Comparison of ENCODE assay signal across 8 mouse cellular contexts in genomic region chr8:87660029-87660915, GRCm38 (mm10).
DNase-seq lines count a peak whose midpoint lies in the region; ATAC-seq and TF ChIP-seq lines count a peak whose summit lies in the region.

No protein-coding gene starts in this region.

- no peak for DNase-seq in kidney, adult 8-10 months
- DNase-seq in embryo, embryonic 11 days, result peak; percentile 75
- peak; percentile 58 for DNase-seq in neural tube, embryonic 10.5 days (ENCODE audit: extremely low spot score, low spot score)
- DNase-seq in cerebellum, adult 8-10 months, result no peak
- no peak for DNase-seq in thymus, postnatal 10 days (ENCODE audit: low spot score in 2 of 2)
- DNase-seq in cerebellum, adult 2 months, result no peak

- H3K9me3 ChIP-seq in kidney, embryonic 16.5 days (ENCODE audit: low read length), result no peaks in the 10 kb centered on the region
- no peaks in the 10 kb centered on the region for H3K9me3 ChIP-seq in hindbrain, embryonic 16.5 days (ENCODE audit: control insufficient read depth, low read length)

- H3K4me2 ChIP-seq in kidney, embryonic 16.5 days (replicated peaks; ENCODE audit: low read depth, low read length), result peak overlapping the region; percentile 68
- H3K4me2 ChIP-seq in hindbrain, embryonic 16.5 days (ENCODE audit: low read length), result peak overlapping the region; percentile 54

- TF ChIP-seq POLR2A in cerebellum, adult 2 months (IDR thresholded peaks at IDR 0.05; ENCODE audit: borderline replicate concordance, insufficient read depth, low read length), result no peak

- no peak overlapping the region for H3K27ac ChIP-seq in kidney, embryonic 16.5 days (ENCODE audit: low read length)
- peak overlapping the region; percentile 41 for H3K27ac ChIP-seq in hindbrain, embryonic 16.5 days (ENCODE audit: low read depth, low read length)
- H3K27ac ChIP-seq in cerebellum, adult 2 months (ENCODE audit: insufficient read depth, low read length), result no peak overlapping the region

- 4% methylated on average over 43 of the region's 43 CpGs for WGBS in kidney, embryonic 16.5 days
- 9% methylated on average over 42 of the region's 43 CpGs for WGBS in hindbrain, embryonic 16.5 days
- 44% methylated on average over 43 of the region's 43 CpGs for WGBS in cerebellum, adult 2 months

- H3K4me3 ChIP-seq in kidney, embryonic 16.5 days (ENCODE audit: low read length), result peak overlapping the region; percentile 36
- peak overlapping the region; percentile 22; the same call in 1 of the 2 replicates for H3K4me3 ChIP-seq in hindbrain, embryonic 16.5 days (ENCODE audit: low read length)
- H3K4me3 ChIP-seq in cerebellum, adult 2 months (replicated peaks; ENCODE audit: insufficient read depth, low read depth, low read length), result no peak overlapping the region

- peak overlapping the region; percentile 46 for H3K9ac ChIP-seq in kidney, embryonic 16.5 days (replicated peaks; ENCODE audit: low read length)
- peak overlapping the region; percentile 61 for H3K9ac ChIP-seq in hindbrain, embryonic 16.5 days (ENCODE audit: low read depth, low read length)

- H3K27me3 ChIP-seq in kidney, embryonic 16.5 days (ENCODE audit: insufficient read depth, low read length), result peaks cover 19% of the 10 kb centered on the region; the same call in 1 of the 2 replicates
- H3K27me3 ChIP-seq in hindbrain, embryonic 16.5 days (replicated peaks; ENCODE audit: control insufficient read depth, insufficient read depth, low read length), result no peaks in the 10 kb centered on the region
- H3K27me3 ChIP-seq in cerebellum, adult 2 months (ENCODE audit: control insufficient read depth, insufficient read depth, low read length), result no peaks in the 10 kb centered on the region

- H3K4me1 ChIP-seq in kidney, embryonic 16.5 days (ENCODE audit: insufficient read depth, low read length), result peaks cover 47% of the 10 kb centered on the region
- H3K4me1 ChIP-seq in hindbrain, embryonic 16.5 days (ENCODE audit: control insufficient read depth, insufficient read depth, low read depth, low read length), result peaks cover 47% of the 10 kb centered on the region
- H3K4me1 ChIP-seq in cerebellum, adult 2 months (ENCODE audit: control insufficient read depth, insufficient read depth, low read length), result peaks cover 29% of the 10 kb centered on the region

- ATAC-seq in kidney, embryonic 16.5 days (ENCODE audit: low FRiP score, low TSS enrichment), result no peak
- ATAC-seq in hindbrain, embryonic 16.5 days, result peak; percentile 50

- no peak for TF ChIP-seq CTCF in cerebellum, adult 2 months (IDR thresholded peaks at IDR 0.05; ENCODE audit: borderline replicate concordance, insufficient read depth, low read depth, low read length)

- H3K36me3 ChIP-seq in kidney, embryonic 16.5 days (ENCODE audit: insufficient read depth, low read length), result no peaks in the 10 kb centered on the region
- no peaks in the 10 kb centered on the region for H3K36me3 ChIP-seq in hindbrain, embryonic 16.5 days (ENCODE audit: control insufficient read depth, insufficient read depth, low read length)

Comparison
In these comparisons a context has a peak if more than half of its experiments do, and no peak if none do; other contexts are left out.
1. DNase-seq: peak in embryo, embryonic 11 days (single experiment) and neural tube, embryonic 10.5 days (single experiment); none in kidney, adult 8-10 months (0 of 2), cerebellum, adult 8-10 months (single experiment), thymus, postnatal 10 days (0 of 2) and cerebellum, adult 2 months (0 of 2).